Mouse (Mus musculus): ENCODE measurements around the gene Fmr1nb. TPM values are rescaled to one million over a fixed set of nuclear protein-coding genes. Genes with fewer than 3 reads are reported as not detected.
"Not testable (repeated sequence)": the region's sequence is repeated elsewhere in the genome, so short reads cannot be mapped to it uniquely, and the experiment has no call there.

The Fmr1nb gene
- 0.19 and 0.53 TPM in 2 replicates for polyA plus RNA-seq (2012; rRNA removed)

DNA sequence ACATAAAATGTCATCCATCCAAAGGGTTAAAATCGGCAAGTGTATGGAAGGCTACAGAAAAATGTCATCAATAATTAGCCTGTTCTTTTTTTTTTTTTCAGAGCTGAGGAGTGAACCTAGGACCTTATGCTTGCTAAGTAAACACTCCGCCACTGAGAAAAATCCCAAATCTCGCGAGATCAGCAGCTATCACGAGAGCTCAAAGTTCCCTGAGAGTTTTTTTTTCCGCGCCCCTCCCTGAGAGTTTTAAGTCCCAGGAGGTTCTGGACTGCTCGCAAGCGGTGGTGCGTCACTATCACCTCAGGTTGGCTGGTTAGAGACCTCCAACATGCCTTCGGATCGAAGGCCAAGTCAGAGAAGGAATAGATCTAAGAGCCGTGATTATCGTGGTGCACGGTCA, at the start of gene Fmr1nb:
TSS of gene Fmr1nb (plus strand) at position 234 of the 400 bp plus-strand sequence.
- DNase-seq (ENCODE audit: low read depth), result no peak

DNA sequence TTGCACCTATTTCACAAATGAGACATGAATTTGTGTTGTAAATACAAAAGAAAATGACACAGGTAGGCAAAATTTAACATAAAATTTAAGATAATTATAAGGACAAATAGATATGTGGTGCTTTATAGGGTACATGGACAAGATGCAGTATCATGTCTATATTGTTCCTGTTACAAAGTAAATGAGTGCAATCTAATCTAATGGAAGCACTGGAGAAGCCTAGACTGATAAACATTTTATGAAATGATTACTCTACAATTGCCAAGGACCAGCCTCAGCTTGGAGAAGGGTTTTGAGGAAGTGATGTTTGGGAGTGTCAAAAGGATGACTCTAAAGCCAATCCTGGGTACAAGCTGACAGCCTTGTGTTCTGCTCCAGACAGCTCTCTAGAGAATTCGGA, 24.7 kb upstream of the Fmr1nb start:
- DNase-seq (ENCODE audit: low read depth), result no peak

DNA sequence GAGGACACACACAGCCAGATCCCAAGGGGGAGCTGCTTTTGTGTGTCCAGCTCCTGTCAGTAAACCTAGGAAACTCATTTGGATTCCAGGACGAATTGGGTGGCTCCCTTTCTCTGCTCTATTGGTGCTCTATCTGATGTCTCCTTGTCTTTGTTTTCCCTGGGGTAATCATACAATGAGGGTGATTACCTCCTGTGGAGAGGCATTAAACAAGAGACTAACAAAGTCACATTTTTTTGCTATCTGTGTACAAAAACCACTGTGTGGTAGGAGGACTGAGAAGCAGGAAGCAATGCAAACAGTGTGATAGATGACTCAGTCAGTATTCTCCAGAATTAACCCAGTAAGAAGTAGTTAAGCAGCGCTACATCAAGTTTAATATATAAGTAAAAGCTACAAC, 21.6 kb upstream of the Fmr1nb start:
- DNase-seq (ENCODE audit: low read depth), result no peak

DNA sequence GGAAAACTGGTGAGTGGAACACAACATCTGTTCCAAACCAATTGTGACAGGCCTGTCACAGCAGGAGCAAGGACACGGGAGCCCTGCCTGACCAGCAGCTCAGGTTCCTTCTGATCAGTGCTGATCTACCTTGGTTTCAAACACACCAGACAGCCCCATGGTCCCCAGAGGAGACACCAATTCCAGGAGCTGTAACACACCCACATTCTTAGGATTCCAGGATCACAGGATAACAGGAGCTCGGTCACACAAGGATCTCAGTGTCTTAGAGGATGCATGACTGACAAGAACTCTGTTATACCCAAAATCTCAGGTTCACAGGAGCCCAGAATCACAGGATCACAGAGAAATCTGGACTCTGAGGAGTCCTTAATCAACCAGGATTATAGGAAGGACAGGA, 58.8 kb downstream of the Fmr1nb start:
- DNase-seq (ENCODE audit: low read depth), result not testable (repeated sequence)

DNA sequence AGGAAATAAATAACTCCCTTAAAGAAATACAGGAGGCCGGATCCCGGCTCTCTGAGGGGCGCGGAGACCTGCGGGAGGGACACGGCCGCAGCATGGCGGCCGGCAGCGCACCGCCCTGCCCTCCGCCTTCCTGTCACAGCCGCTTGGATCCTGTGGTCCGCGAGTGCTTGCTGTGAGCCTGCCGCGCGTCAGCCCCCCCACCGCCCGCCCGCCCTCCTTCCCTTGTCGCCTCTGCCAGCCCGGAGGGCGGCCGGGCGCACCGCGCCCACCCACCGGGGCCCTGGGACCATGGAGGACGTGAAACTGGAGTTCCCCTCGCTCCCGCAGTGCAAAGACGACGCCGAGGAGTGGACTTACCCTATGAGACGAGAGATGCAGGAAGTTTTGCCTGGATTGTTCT, 59.4 kb downstream of the Fmr1nb start, which contains the start of gene Gm14698:
TSS of gene Gm14698 (plus strand) at position 35 of the 400 bp plus-strand sequence.
- not testable (repeated sequence) for DNase-seq (ENCODE audit: low read depth)

DNA sequence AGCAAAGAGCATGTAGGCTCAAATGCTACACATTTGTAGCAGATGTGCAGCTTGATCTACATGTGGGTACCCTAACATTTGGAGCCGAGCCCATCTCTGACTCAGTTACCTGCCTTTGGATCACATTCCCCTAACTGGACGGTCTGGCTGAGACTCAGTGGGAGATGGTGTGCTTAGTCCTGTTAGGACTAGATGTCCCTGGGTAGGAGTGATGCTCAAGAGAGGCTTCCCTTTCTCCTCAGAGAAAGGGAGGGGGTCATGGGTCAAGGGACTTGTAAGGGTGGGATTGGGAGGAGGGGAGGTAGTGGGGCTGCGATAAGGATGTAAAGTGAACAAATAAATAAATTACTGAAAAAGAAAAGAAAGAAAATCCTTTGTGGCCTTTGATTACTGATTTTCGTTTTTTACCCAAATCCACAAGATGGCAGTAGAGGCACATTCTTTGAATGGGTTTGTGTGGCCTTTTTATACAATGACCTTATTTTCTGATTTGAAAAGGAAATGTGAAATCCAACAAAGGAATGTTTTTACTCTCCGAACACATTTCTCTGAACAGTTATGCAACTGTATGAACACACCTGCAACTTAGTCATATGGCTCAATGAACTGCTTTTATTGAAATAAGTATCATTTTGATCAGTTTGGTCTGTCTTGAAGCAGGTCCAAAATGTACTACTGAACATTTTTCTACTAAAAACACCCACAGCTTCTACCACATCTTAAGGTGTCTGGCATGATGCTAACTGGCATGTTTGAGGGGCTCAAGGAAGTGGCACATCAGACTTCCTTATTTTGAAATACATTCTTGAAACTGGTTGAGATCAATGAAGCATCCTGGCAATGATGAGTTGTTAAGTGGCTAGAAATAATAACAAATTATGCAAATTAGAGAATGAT, 78.2 kb downstream of the Fmr1nb start:
- no peak for DNase-seq (ENCODE audit: low read depth)

Other genes starting within 250 kb of the Fmr1nb start
- 18.7 and 23.6 TPM in 2 replicates for gene Fmr1, start 83.3 kb upstream of the Fmr1nb start, polyA plus RNA-seq (2012; rRNA removed)
- 0.71 and 2.1 TPM in 2 replicates for gene Gm14698, start 59.3 kb downstream of the Fmr1nb start, polyA plus RNA-seq (2012; rRNA removed)
- not detected in 2 replicates for gene Gm6812, start 131.2 kb downstream of the Fmr1nb start, polyA plus RNA-seq (2012; rRNA removed)

Measured in gonadal fat pad, adult 2 months (tissue).